Mouse (Mus musculus) gastrocnemius, postnatal 4 days (tissue): ENCODE measurements around the gene Zfp644. TPM values are rescaled to one million over a fixed set of nuclear protein-coding genes. Genes with fewer than 3 reads are reported as not detected.
A peak's percentile ranks its signal among the peaks of the same experiment; 100 is the strongest.

Experiments
- DNase-seq, 2 experiments: peaks; one replicate each; pipeline ENCODE4 v3.0.0; 2021 to 2022; ENCODE audit warnings: low spot score in 2 of 2, mixed read lengths in 2 of 2
- total RNA-seq, 2 experiments: library from RNA; stranded (reverse); gene quantifications; 2 replicates each; pipeline ENCODE4 v1.2.3; 2021

Zfp644 gene
- total RNA-seq, 2 experiments from 2014 or later, result 71.1 to 84.4 TPM

GRCm38 (mm10) chr5:106604381-106604780 lies 92.7 kb downstream of the Zfp644 start:
- DNase-seq, result no peak

- DNase-seq, result no peak
Measured at GRCm38 (mm10) chr5:106599482-106599881, 97.6 kb downstream of the Zfp644 start.

GRCm38 (mm10) chr5:106597472-106597871 lies 99.6 kb downstream of the Zfp644 start:
- no peak for DNase-seq

- DNase-seq, result no peak
Measured at GRCm38 (mm10) chr5:106594388-106594787, 102.7 kb downstream of the Zfp644 start.

- no peak for DNase-seq
Measured at GRCm38 (mm10) chr5:106590686-106591085, 106.4 kb downstream of the Zfp644 start.

- DNase-seq, result no peak
Measured at GRCm38 (mm10) chr5:106589670-106590069, 107.4 kb downstream of the Zfp644 start.

GRCm38 (mm10) chr5:106589006-106589405 lies 108.1 kb downstream of the Zfp644 start:
- no peak for DNase-seq

- no peak for DNase-seq
Measured at GRCm38 (mm10) chr5:106580943-106581342, 116.1 kb downstream of the Zfp644 start.

GRCm38 (mm10) chr5:106577237-106577888 lies 119.7 kb downstream of the Zfp644 start:
- DNase-seq, result no peak

- DNase-seq, result no peak
Measured at GRCm38 (mm10) chr5:106575098-106575497, 122.0 kb downstream of the Zfp644 start.

- peak; percentile 81 for DNase-seq
Measured at GRCm38 (mm10) chr5:106574560-106574946, 122.5 kb downstream of the Zfp644 start.

- peak in 1 of 2 experiments; percentile 22 for DNase-seq
Measured at GRCm38 (mm10) chr5:106573742-106574559, 123.1 kb downstream of the Zfp644 start.

Other genes with a start within 250 kb of the Zfp644 start
- gene Barhl2, start 239.1 kb downstream of the Zfp644 start, total RNA-seq, result not detected
- not detected for gene Gm17304, start 88.2 kb downstream of the Zfp644 start, total RNA-seq
- gene Hfm1, start 229.0 kb upstream of the Zfp644 start, total RNA-seq, result not detected